Mouse (Mus musculus) limb, embryonic 14.5 days (tissue): ENCODE results near the gene Stk10. TPM values are rescaled to one million over a fixed set of nuclear protein-coding genes. Genes with fewer than 3 reads are reported as not detected.

ENCODE experiments used
- ATAC-seq: fragments of 200-750 bp; cut with Nextera tagmentation; 2 replicates; pipeline ENCODE4 v1.8.0; 2017; ENCODE audit warnings: low read depth, moderate number of reproducible peaks, moderate TSS enrichment; ENCODE audit not compliant: low FRiP score
- DNase-seq: peaks from one replicate; pipeline ENCODE4 v3.0.0-alpha.2; 2015; ENCODE audit warnings: low spot score
- H3K27ac ChIP-seq: fragments of 300-500 bp; sonication (generic); replicated peaks from 2 replicates; pipeline ENCODE4 v1.5.1; 2014; ENCODE audit warnings: low read depth, mild to moderate bottlenecking, low read length, moderate library complexity, mixed read lengths
- H3K27me3 ChIP-seq: fragments of 300-500 bp; sonication (generic); 2 replicates; pipeline ENCODE4 v1.6.1; 2014; ENCODE audit warnings: low read length, mixed read lengths; ENCODE audit not compliant: control insufficient read depth, insufficient read depth
- H3K36me3 ChIP-seq: fragments of 300-500 bp; sonication (generic); 2 replicates; pipeline ENCODE4 v1.6.1; 2014; ENCODE audit warnings: mild to moderate bottlenecking, low read length, moderate library complexity, mixed read lengths; ENCODE audit not compliant: control insufficient read depth, insufficient read depth
- H3K4me1 ChIP-seq: fragments of 300-500 bp; sonication (generic); 2 replicates; pipeline ENCODE4 v1.6.1; 2014; ENCODE audit warnings: antibody characterized with exemption, low read length, mixed read lengths; ENCODE audit not compliant: control insufficient read depth, insufficient read depth
- H3K4me2 ChIP-seq: fragments of 300-500 bp; sonication (generic); replicated peaks from 2 replicates; pipeline ENCODE4 v1.6.1; 2014; ENCODE audit warnings: low read depth, mild to moderate bottlenecking, low read length, moderate library complexity; ENCODE audit not compliant: severe bottlenecking
- H3K4me3 ChIP-seq: fragments of 300-500 bp; sonication (generic); replicated peaks from 2 replicates; pipeline ENCODE4 v1.5.1; 2014; ENCODE audit warnings: low read length
- H3K9ac ChIP-seq: fragments of 300-500 bp; sonication (generic); 2 replicates; pipeline ENCODE4 v1.6.1; 2014; ENCODE audit warnings: mild to moderate bottlenecking, low read depth, low read length, moderate library complexity; ENCODE audit not compliant: severe bottlenecking
- H3K9me3 ChIP-seq: fragments of 300-500 bp; sonication (generic); 2 replicates; pipeline ENCODE4 v1.6.1; 2016; ENCODE audit warnings: low read length; ENCODE audit not compliant: control insufficient read depth
- POLR2A ChIP-seq: fragments of 200-500 bp; IDR thresholded peaks from 2 replicates; pipeline ENCODE4 v1.8.0; 2012; ENCODE audit warnings: inconsistent platforms, mild to moderate bottlenecking, moderate library complexity, borderline replicate concordance; ENCODE audit not compliant: insufficient read depth, insufficient read length; ENCODE audit errors: extremely low read depth
- WGBS: fragments of 180-500 bp; shearing (Covaris S2); extraction: QIAGEN DNeasy Blood & Tissue Kit; methylation state at CpG from one replicate; pipeline ENCODE4 v1.1.7; 2014; 5-methylcytosine and 5-hydroxymethylcytosine counted together
- polyA plus RNA-seq, 2 experiments: library from polyadenylated mRNA; depleted of rRNA in 1 of 2; stranded (reverse) in 1 of 2; unstranded in 1 of 2; fragments of >200 nt; fragmentation: Nextera tagmentation in 1 of 2; extraction: Ambion mirVana in 1 of 2; gene quantifications; 2 replicates each; pipeline versions ENCODE4 v1.2.1 to v1.2.3; 2012 to 2014

Stk10 gene
- polyA plus RNA-seq, 2 experiments = 1.9 to 7.1 TPM

DNA sequence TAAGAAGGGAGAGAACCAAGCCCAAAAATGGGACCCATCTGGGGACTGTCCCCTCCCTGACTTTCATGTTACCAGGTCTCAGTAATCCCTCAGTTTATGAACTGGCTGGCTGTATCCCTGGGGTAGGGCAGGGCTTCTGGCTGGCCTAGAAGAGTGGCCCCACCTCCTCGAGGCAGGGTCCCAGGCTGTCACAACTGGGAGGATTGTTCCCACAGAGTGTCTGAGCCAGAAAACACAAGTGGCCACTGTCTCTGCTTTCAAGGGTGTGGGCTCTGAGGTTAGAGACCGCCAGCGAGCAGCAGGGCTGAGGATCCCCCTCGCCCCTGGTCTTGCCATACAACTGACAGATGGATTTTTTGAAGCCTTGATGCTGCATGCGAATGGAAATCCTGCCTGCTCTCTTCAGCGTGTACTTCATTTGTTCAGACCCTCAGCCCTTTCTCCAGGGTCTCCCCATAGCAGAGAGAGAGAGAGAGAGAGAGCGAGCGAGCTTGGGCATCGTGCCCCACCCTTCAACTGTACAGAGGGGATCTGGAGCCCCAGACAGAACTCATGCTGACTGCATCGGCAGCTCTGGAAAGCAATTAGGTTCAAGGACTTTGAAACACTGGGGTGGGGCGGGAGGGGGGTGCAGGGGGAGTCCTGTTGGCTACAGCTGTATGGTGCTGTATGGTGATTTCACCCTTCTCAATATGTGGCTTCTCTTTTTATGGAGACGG lies 18.6 kb downstream of the Stk10 start:
- Histone ChIP-seq H3K36me3 (no peaks in the 10 kb centered on the region), H3K4me1 (peaks cover 33% of the 10 kb centered on the region), H3K27ac (peak overlapping the region; percentile 70), H3K4me2 (no peak overlapping the region), H3K9me3 (no peaks in the 10 kb centered on the region), H3K27me3 (no peaks in the 10 kb centered on the region), H3K9ac (no peak overlapping the region), H3K4me3 (no peak overlapping the region)
- TF ChIP-seq POLR2A = no peak
- ATAC-seq (peak; percentile 51), DNase-seq (peak; percentile 56)
- WGBS = 59% methylated on average over 12 of the region's 12 CpGs

DNA sequence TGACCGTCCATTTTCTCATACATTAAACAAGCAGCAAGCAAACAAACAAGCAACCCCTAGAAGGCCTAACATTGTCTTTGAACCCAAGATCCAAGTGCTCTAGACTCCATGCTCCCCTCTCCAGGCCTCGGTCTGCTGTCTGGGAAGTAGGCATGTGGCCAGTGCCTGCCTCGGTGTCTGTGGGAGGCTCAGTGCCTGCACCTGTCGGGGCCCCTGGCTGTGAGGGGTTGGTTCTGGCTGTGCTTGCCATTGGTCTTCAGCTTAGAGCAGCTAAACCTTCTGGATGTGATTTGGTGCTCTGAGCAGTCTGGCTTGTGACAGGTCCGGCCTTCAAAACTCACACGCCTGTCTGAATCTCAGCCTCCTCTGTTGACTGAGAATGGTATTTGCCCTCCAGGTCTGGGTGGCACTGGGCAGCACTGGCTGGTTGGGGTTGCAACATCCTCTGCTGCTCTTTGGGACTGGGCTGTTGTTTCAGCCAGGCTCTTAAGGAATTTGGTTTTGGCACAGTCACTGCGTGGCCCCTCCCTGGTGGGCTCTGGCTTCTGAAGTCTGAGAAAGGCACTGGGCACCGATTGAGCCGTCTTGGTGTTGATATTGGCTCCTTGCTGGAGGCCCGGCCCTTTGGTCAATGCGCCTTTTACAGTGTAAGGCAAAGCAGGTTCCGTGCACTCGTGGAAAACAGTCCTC lies 19.4 kb downstream of the Stk10 start:
- WGBS = 42% methylated on average over 13 of the region's 13 CpGs
- H3K27me3 ChIP-seq = no peaks in the 10 kb centered on the region
- H3K36me3 ChIP-seq = no peaks in the 10 kb centered on the region
- H3K4me3 ChIP-seq = no peak overlapping the region
- TF ChIP-seq POLR2A = no peak
- no peaks in the 10 kb centered on the region for H3K9me3 ChIP-seq
- H3K4me2 ChIP-seq = no peak overlapping the region
- H3K9ac ChIP-seq = no peak overlapping the region
- peak overlapping the region; percentile 70 for H3K27ac ChIP-seq
- DNase-seq = no peak
- peaks cover 33% of the 10 kb centered on the region for H3K4me1 ChIP-seq
- no peak for ATAC-seq

DNA sequence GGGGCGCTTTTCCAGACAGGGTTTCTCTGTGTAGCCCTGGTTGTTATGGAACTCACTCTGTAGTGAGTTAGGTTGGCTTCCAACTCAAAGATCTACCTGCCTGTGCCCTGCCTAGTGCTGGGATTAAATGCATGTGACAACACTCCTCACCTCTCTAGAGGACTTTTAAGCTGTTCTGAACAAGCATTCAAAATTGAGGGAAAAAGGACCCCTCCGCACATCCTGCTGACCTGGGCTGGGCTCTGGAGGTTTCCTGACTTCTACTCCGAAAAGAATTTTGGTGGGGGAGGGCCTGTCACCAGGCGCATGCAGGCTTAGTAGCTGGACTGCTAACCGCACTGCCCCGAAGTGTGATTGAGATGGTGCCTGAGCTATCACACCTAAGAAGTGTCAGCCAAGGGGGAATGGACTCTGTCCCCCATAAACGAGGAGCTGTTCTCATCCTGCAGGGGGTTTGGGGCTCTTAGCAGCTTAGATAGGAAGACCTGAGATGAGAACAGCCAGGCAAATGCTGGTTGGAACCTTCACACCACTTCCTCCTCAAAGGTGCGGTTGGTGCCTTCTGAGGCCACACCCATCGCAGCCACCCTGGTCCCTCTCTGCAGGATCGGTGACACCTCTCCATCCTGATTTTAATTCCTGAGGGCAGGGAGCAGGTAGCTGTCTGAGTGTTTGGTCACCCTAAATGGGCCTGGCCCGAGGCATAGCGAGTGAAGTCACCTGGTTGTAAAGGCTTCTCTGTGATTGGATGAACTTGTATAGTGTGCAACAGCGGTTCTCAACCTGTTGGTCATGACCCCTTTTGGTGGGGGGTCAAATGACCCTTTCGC lies 20.4 kb downstream of the Stk10 start:
- Histone ChIP-seq H3K4me3 (no peak overlapping the region), H3K27ac (peak overlapping the region; percentile 70; the same call in 1 of the 2 replicates), H3K9ac (no peak overlapping the region), H3K4me2 (no peak overlapping the region), H3K9me3 (no peaks in the 10 kb centered on the region), H3K36me3 (no peaks in the 10 kb centered on the region), H3K27me3 (no peaks in the 10 kb centered on the region), H3K4me1 (peaks cover 35% of the 10 kb centered on the region)
- ATAC-seq = no peak
- no peak for DNase-seq
- TF ChIP-seq POLR2A = no peak
- 53% methylated on average over 14 of the region's 14 CpGs for WGBS

DNA sequence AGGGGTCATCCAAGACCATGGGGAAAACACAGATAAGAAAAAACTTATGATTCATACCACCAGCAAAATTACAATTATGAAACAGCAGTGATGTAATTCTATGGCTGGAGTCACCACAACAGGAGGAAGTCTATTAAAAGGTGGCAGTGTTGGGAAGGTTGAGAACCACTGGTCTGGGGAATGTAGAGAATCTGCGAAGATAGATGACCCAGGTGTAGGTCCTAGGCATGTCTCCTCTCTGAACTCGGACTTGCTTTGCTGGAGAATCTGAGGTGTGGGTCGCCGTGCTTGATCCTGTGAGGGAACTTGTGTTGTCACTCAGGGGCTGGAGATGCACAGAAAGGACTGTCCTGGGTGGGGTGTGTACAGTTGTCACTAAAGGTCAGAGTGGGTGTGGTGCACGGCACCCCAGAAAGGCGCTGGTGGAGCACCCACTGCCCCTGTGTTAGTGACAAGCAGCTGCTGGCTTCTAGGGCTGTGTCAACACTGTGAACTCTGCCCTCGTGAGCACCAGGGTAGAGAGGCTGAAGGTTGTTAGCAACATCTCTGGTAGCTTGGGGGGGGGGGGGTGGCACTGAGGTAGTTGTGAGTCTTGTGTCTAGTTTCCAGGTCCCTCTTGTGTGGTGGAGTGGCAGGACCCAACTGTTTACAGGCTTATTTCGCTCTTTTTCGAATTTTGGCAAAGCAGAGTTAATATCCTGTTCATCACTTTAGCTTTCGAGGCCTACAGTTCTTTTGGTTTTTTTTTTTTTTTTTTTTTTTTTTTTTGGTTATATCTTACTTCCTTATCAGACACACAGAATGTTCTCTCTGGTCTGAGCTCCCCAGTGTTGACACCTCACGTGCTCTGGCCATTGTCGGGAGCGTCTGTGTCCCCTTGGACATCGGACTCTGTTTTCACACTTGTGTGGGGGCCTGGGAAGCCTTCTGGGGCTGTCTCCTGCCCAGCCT lies 21.3 kb downstream of the Stk10 start:
- no peak overlapping the region for H3K27ac ChIP-seq
- H3K4me2 ChIP-seq = no peak overlapping the region
- H3K4me3 ChIP-seq = no peak overlapping the region
- H3K9me3 ChIP-seq = no peaks in the 10 kb centered on the region
- WGBS = 85% methylated on average over 14 of the region's 14 CpGs
- no peak for TF ChIP-seq POLR2A
- no peaks in the 10 kb centered on the region for H3K36me3 ChIP-seq
- DNase-seq (no peak), ATAC-seq (no peak)
- H3K27me3 ChIP-seq = no peaks in the 10 kb centered on the region
- H3K9ac ChIP-seq = no peak overlapping the region
- peaks cover 32% of the 10 kb centered on the region for H3K4me1 ChIP-seq
